Mouse (Mus musculus) inflammation-experienced regulatory T-cells, adult 6 months (primary cell): ENCODE data around the gene Olfr58. TPM values are rescaled to one million over a fixed set of nuclear protein-coding genes. Genes with fewer than 3 reads are reported as not detected.
"Not testable (repeated sequence)": the region's sequence is repeated elsewhere in the genome, so short reads cannot be mapped to it uniquely, and the experiment has no call there.

Experiments used
- ATAC-seq: one replicate; pipeline ENCODE4 v1.8.0; 2017
- polyA plus RNA-seq, 3 experiments: library from polyadenylated mRNA; unstranded; fragments of 100-300 nt; shearing (Covaris generic); gene quantifications; one replicate each; pipeline ENCODE4 v1.2.1; 2017

Olfr58 gene
- polyA plus RNA-seq: not detected

GRCm38 (mm10) chr9:19779983-19780382 lies at the start of gene Olfr58:
Gene Olfr58 (plus strand): TSS chr9:19780283.
- ATAC-seq: no peak

DNA sequence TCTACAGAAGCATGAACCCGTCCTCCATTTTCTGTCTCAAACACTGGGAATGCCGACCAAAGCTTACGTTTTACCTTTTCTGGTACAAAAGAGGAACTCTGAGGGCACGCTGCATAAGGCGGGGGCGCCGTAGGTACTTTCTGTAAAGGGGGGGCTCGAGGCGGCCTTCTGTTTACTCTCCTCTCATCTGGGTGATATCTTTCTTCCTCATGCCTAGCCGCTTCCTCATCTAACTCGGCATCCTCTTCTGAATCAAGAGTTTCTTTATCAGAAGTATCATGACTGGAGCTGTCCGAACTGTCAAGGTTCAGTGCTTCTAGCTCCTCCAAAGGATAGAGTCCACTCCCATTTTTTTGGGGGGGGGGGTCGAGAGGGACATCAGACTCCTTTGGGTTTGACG lies 10.9 kb upstream of the Olfr58 start:
- ATAC-seq: no peak

- ATAC-seq: no peak
Measured at GRCm38 (mm10) chr9:19769701-19770100, 10.4 kb upstream of the Olfr58 start.

GRCm38 (mm10) chr9:19803000-19803399 lies 22.9 kb downstream of the Olfr58 start:
- no peak for ATAC-seq

DNA sequence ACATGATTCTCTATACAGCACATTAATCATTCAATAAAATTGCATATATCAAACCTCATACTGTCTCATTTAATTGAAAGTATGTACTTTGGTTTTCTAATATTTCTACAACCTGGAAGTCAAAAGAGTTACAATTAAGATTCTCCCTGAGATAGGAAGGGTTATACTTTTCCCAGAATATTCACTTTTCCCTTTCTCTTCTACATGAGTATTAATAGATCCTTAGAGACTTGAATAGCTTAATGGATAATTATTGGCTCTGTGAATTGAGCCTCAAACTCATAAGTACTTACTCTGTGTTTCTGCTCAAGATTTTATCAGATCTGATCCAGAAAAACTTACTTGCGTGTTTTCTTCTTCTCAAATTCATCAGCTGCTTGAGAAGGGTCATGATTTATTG lies 24.5 kb downstream of the Olfr58 start, which contains the start of gene Olfr859:
Olfr859 (plus strand) TSS at position 301 of the 400 bp plus-strand sequence.
- not testable (repeated sequence) for ATAC-seq

Other genes starting within 250 kb of the Olfr58 start
- not detected for gene Olfr853, start 239.2 kb upstream of the Olfr58 start, polyA plus RNA-seq
- not detected for gene Olfr854, start 212.9 kb upstream of the Olfr58 start, polyA plus RNA-seq
- gene Olfr855, start 197.7 kb upstream of the Olfr58 start, polyA plus RNA-seq: not detected
- gene Zfp317, start 158.2 kb upstream of the Olfr58 start, polyA plus RNA-seq: 10 to 100 TPM; 31.0 to 39.7 (median 36.9) TPM
- not detected for gene Olfr857, start 70.8 kb upstream of the Olfr58 start, polyA plus RNA-seq
- gene Olfr859, start 24.6 kb downstream of the Olfr58 start, polyA plus RNA-seq: not detected
- gene Olfr860, start 69.5 kb downstream of the Olfr58 start, polyA plus RNA-seq: not detected
- gene Olfr862, start 107.7 kb downstream of the Olfr58 start, polyA plus RNA-seq: under 1 TPM in 1 of 3 experiments, not detected in 2; 0.24 TPM
- gene Olfr77, start 136.6 kb downstream of the Olfr58 start, polyA plus RNA-seq: 1 to 10 TPM; 1.5 to 2.4 (median 1.9) TPM
- gene Olfr866, start 247.8 kb downstream of the Olfr58 start, polyA plus RNA-seq: not detected